Mouse (Mus musculus): Measurements from ENCODE around the gene Itgb3bp.

Itgb3bp gene

DNA sequence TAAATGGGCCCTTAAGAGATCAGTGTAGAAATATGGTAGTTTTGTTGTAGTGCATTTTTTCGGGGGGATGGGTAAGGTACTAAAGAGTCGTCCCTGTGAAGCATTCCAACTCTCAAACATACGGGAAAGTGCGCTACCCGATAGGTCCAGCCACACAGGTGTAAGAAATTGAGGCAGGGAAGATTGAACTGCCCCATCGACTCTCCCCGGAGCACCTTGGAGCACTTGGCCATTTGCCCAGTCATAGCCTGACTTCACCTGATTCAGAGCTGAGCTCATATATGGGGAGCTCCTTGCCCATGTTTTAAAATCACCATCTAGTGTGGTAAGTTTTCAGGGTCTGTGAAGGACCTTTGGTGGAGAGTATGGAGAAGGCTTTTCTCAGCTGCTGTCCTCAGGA is 5.2 kb upstream of the Itgb3bp start:
- DNase-seq (ENCODE audit: low read depth, low spot score), result no peak

DNA sequence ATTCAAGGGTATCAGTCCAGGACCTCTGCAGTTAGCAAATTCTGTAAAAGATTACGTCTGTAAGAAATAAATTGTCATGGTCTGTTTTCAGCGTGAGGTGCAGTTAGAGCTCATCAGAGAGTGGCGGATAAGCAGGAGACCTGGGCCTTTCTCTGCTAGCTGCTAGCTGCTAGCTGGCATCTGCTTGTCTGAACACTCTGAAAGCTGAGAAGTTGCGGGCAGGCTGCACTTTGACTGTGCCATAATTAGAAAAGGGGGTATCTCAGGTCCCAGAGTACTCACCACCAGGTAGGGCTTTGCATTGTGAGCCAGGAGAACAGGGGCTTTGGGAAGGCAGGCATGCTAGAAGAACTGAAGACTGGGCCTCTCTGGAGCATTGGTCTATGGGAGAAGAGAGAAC is 2.2 kb upstream of the Itgb3bp start:
- no peak for DNase-seq (ENCODE audit: low read depth, low spot score)

DNA sequence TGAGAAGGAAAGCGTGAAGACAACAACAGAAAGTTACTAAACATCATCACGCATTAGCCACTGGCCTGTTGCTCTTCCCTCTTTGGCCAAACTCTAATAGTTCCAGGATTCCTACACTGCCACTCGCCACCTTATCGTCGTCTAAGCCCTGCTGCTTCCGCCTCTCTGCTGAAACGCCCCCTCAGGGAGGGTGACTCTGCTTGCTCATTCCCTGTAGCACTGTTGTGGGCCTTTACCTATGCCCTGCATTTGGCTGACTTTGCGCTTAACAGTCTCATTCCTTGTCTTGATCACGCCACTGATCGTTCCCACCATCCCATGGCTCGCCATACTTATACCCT is 1.6 kb upstream of the Itgb3bp start:
- no peak for DNase-seq (ENCODE audit: low read depth, low spot score)

DNA sequence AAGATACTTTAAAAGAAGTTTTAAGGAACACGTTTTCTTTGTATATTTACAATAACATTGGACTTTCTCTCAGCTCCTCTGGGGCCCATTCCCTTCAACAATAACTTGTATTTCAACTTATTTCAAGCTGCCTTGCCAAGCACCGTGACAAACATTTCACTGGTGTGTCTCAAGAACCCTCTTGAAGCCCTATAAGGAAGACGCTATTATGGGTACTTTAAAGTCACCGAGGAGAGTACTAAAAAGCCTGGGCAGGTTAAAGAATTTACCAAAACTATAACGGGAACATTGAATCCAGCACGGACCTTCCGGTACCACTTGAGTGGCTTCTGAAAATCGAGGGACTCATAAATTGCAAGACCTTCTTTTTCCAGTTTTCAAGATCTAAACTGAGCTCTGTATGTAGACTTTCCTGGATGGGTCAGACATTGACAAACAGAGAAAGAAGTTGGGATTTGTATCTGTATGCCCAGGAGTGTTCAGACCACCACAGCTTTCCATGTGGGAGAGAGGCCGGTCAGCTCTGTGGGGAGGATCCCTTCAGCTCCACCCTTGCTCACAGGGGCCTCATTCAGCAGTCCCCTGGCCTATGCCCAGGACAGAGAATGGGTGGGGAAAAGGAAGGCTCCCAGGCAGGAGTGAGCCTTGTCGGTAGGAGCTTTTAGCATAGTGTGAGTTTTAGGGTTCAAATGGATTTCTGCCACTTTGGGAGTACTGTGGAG is 1.1 kb upstream of the Itgb3bp start:
- peak; percentile 15 for DNase-seq (ENCODE audit: low read depth, low spot score)

DNA sequence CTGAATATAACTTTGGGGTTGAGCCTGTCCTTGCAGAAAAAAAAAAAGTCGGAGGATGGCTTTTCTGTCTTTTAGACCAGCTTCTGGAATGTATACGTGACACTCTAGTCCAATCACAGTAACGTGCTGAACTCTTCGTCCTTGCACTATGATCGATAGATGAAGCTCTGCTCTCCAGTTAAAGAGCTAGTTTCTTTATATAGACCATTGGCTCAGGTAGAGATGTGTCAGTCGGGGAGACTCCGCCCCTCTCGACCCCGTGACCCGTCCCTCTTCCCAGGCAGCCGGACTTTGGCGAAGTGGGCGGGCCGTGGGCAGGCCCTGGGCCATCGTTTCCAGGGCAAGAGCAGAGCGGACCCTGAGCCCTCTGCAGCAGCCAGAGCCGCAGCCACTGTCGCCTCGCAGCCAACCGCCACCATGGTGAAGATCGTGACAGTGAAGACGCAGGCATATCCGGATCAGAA is 432 bp downstream of the Itgb3bp start, which contains the start of gene Pgm1:
TSS of gene Pgm1 (plus strand) at position 266 of the 464 bp plus-strand sequence.
- peak; percentile 83 for DNase-seq (ENCODE audit: low read depth, low spot score)

DNA sequence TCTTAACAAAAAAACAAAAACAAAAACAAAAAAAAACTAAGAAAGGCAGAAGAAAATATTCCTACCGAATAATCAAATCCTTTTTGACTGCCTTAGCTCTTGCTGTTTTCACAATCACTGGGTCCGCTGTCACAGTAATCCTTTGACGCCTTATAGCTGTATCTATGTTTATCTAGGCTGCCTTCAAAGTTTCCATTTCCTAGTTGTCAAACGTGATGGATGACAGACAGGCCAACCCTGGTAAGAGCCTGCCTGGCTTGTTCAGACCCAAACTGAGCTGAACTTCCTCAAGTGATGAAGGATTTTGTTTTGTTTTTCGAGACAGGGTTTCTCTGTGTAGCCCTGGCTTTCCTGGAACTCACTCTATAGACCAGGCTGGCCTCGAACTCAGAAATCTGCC is 1.1 kb downstream of the Itgb3bp start:
- DNase-seq (ENCODE audit: low read depth, low spot score), result peak; percentile 8

DNA sequence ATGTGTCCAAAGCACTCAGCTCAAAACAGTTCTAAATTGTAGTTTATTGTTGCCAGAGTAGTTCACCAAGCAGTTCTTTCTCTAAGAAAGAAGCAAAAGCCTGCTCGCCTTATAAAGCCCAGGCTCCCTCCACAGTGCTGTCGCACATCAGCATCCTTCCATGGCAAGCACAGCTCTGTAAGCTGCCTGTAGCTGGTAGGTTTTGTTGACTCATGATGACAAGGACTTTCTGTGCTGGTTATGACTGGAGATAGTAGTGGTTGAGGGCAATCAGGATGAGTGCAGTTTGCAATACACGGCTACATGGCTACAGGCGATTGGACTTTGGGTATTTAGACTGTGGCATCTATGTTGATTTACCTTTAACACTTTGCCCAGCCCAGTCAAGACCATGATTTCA is 3.2 kb downstream of the Itgb3bp start:
- peak; percentile 13 for DNase-seq (ENCODE audit: low read depth, low spot score)

DNA sequence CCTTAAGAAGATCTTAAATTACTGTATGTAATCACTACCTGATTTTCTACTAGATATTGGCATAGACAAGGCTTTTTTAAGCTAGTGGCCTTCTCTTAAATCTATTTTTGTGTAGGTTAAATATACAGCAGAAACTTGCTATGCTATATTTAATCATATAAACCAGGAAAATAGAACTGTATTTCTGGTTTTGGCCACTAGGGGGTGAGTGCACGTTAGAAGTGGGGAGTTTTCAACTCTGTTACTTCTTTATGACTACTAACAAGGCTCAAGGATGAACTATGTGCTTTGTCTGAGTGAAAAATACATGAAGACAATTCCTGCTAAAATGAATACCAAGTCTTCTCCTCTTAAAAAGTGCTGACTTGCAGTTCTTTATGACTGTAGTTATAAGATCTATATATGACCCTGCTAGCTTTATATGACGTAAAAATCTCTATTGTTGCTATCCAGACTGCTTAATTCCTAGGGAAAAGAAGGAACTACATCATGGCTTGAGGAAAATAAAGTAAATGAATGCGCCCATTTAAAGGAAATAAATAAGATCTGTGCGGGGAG is 15.6 kb downstream of the Itgb3bp start:
- DNase-seq (ENCODE audit: low read depth, low spot score), result peak; percentile 69

DNA sequence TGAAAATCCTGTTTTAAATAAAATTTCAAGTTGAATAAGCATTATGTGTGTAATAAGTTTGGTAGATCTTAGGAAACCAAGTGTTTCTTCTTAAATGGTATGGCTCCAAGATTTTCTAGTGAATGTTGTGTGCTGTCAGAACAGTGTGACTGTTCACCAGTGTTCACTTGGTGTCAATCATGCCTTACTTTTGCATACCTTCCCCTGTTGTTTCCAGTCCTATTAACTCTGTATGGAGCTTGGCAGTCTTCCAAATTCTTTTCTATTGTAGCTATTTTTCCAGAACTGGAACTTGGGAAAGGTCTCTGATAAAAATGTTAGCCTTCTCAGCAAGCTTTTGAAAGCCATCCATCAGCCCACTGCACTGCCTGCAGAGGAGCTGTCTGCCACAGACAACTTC is 47.2 kb downstream of the Itgb3bp start:
- no peak for DNase-seq (ENCODE audit: low read depth, low spot score)

DNA sequence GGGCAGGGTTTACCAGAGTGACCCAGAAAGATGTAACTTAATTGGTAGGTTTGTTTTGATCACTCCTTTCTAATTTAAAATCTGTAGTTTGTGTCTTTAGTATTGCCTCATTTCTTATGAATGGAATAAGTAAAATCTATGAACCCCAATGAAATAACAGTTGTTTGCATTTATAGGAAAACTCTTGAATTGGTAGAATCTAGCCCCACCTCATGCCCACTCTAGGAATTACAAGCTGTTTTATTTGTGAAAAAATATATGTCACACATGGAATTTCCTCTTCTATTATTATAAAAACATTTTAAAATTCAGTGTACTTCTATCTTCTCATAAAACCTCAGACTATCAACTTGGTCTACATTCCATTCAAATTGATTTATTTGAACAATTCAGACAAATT is 47.7 kb downstream of the Itgb3bp start:
- DNase-seq (ENCODE audit: low read depth, low spot score), result peak; percentile 67

DNA sequence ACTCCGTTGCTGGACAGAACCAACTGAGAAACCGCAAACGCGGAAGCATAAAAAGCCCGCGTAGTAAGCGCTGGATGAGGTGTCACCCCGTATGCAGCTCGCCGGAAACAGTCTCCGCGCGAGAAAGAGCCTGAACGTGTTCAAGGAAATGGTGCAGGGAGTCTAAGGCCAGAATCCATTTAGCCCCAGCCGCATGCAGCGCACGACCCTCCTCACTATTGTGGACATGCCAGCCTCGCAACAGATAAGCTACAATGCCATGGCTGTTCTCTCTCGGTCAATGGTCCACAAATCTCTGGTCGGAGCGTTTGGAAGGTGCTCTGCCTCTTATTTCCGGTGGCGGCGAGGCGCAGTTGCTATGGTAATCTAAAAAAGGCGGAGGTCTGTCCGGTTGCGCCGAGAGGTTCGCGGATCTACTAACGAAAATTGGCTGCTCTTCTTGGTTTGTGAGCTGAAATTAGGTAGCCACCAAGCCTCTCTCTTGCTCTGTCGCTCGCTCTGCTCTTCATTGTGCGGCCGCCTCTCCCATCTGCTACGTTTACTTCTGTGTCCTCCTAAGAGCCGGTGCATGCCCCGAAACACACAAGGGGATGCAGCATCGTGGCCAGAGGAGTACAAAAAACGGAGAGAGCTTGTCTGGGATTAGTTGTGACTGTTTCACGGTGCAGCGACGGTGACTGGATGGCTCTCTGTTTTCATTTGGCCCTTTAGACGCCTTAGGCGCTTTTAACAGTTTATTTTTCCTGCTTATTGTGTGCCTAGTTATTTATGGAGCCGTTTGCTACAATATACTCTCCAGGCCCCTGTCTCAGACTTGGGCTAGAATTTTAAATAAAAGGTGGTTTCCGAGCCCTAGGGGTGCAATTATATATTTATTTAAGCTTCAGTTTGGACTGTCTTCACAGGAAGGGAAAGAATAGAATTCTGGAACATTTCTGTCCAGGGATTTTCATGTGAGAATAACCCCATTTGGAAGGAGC is 100.2 kb downstream of the Itgb3bp start, which contains the start of gene Efcab7:
TSS of gene Efcab7 (plus strand) at position 105 of the 980 bp plus-strand sequence.
- DNase-seq (ENCODE audit: low read depth, low spot score), result peak; percentile 87

DNA sequence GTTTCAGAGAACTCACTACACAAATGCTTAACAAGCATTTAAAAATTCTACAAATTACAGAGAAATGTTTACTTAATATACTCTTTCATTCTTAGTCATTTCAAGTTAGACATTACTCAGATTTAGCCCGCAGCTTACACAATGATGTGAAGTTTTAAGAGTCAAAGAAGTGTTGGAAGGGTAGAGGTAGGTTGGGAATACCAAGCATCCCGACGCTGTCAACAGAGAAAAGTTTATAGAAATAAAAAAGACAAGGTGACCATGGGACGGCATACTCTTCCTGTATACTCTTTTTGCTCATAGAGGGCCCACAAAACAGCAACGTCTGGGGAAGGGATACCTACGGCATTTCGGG is 100.9 kb downstream of the Itgb3bp start:
- no peak for DNase-seq (ENCODE audit: low read depth, low spot score)

DNA sequence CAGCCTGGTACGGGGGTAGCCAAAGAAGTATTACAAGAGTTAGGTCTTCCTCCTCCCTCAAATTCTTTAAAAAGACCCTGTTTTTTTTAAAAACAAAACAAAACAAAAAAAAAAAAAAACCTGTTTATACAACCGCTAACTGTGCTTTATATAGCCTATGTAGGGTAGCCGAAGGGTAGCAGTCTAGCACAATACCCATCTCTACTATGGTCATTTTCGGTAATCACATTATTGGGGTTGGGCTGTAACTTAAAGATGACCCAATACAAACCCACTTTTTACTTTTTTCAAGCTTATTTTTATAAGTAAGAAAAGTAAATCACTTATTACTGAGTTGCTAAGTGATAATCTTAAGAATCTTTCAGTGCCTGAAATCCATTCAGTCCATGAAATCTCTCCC is 101.3 kb downstream of the Itgb3bp start:
- DNase-seq (ENCODE audit: low read depth, low spot score), result peak; percentile 9

DNA sequence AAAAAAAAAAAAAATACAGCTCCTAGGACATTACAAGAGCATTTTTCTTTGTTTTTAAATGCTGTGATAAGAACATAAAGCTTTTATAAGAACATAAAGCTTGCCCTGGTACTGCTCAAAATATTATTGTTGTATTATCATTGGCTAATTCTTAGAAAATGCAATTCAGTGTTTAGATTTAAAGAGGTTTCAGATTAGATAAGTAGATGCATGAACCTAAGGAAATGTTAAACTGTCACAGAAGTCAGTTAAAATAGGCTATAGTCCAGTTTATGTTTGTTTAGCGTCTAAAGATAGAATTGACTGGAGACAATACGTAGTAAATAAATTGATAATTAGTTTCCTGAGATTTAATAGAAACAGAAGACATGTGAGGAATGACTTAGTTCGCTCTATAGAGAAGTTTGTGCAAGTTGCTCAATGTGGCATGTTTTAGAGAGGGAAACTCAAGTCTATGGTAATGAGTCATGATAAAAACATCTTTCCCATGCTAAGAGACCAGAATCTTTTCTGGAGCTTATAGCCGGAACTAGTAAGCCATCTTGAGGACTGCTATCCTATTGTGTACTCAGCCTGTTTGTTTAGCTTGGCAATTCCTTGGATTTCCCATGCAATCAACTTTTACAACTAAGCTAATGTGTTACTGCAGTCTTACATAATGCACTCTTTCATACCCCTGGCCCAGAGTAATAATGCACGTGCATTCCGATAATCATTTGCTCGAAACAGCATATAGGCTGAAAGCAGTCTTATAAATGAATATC is 112.7 kb downstream of the Itgb3bp start:
- peak; percentile 85 for DNase-seq (ENCODE audit: low read depth, low spot score)

DNA sequence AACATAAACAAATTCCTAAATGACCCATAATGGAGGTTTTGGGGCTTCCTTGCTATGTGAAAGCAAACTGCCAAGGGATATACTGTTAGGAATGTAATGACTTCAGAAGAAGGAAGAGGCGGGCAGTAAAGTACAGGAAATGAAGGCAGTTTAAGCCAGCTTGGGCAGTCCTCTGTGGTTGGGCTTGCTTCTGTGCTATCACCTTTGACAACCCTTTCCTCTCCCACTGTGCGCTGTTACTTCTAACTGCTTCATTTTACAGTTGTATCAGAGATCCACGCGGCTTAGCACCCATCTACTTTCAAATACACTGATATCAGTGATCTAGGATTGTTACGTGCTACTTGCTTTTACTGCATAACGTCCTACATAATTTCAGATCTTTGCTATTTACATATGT is 137.2 kb downstream of the Itgb3bp start:
- peak; percentile 8 for DNase-seq (ENCODE audit: low read depth, low spot score)

DNA sequence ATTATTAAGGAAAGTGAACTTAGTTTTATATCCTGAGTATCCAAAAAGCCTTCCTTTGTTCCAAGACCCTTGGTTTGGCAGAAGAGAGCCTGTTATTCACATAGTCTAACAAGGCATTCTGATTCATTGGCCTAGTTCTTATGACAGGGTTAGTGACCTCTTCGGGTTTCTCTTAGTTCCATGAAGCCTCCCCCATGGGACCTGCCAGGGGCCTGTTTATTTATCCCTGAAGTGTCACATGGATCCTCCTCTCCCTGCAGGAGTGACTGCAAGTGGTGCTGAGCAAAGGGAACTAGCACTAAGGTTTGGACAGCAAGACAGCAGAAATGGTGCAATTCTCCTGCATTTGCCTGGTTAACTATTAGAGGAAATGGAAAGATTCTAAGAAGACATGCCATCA is 156.6 kb downstream of the Itgb3bp start:
- DNase-seq (ENCODE audit: low read depth, low spot score), result no peak

DNA sequence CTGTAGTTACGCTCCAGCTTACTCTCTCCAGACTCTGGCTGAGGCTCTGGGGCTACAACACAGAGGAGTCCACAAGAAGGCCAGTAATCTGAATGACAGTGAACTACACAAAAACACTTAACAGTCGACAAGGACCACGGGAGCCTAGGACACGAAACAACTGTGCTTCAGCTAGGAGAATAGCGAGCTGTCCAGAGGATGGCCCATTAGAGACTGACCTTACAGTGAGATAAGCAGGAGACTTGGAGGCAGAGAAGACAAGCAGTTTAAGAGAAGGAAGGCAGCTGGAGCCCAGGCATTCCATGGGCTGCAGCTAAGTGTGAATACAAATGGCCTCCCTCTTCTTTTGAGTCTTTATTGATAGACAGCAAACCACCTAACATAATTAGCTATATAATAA is 159.1 kb downstream of the Itgb3bp start:
- DNase-seq (ENCODE audit: low read depth, low spot score), result no peak

DNA sequence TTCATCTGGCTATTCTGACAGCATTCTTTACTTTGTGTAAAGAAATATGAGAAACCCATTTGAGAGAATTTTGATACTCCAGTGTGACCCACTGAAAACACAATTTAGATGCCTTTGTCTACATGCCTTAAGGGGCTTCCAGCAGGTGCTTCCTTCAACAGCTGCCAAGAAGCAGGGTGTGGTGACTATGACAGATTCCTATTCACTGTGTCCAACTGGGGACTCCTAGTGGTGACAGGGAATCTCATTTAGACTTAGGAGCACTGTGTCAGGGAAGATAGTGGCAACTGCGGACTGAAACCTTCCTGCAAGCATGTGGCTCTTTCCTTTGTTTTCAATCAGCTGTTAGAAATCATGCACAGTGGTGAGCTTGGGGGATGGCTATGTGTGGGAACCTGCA is 162.9 kb downstream of the Itgb3bp start:
- DNase-seq (ENCODE audit: low read depth, low spot score), result peak; percentile 20

DNA sequence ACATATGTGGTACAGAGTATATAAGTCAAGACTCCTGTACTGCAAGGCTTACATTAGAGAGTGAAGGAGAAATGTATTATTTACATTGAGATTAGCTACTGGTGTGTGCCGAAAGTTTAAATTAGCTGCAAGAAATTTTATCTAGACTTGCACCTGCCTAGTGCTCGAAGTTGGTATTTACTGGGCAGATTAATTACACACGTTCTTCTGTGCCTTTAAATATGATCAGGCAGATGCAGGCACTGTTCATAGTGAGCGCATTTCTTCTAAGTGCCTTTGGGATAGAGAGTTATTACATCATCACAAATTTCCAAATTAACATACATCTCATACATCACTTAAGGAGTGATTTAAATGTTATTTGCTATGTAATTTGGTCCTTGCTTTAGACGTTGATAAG is 163.3 kb downstream of the Itgb3bp start:
- no peak for DNase-seq (ENCODE audit: low read depth, low spot score)

DNA sequence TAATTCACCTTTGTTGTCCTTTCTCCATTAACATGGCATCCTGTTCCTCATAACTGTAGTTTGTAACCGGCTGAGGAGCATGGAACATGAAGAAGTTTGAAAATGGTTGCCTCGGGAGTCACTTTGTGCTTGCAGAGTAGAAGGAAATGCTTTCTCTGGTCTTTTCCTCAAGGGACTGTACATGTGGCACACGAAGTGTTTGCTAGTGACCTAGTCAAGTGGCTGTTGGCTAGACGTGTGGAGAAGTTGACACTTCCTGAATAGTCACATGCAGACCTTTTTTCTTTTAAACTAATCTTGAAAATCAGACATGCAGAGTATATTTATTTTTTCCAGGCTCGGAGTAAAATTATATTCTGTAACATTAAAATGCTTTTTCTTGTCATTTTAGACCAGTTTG is 177.2 kb downstream of the Itgb3bp start:
- no peak for DNase-seq (ENCODE audit: low read depth, low spot score)

DNA sequence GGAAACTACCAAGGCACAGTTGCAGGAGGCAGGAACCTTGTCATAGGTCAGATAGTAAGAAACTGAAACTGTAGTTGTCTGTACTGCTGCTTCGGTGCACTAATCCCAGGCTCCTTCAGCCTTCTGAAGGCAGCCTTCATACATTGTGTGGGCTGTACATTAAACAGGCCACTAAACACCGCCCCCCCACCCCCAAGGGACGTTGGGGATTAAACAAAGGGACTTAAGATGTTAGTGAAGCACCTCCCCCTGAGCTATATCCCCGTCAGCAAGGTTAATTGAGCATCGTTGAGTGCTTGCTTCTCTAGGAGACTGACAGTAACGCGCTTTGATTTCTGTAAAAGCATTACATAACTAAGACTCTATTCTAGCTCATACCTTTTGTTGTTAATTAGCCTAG is 189.8 kb downstream of the Itgb3bp start:
- no peak for DNase-seq (ENCODE audit: low read depth, low spot score)
